Mouse (Mus musculus) megakaryocyte, embryonic 14.5 days (primary cell): ENCODE data around the gene Tmem135.

Experiments used
- FLI1 ChIP-seq: IDR thresholded peaks from 2 replicates; pipeline ENCODE4 v1.6.1; 2012; ENCODE audit warnings: low read length, inconsistent platforms, mixed read lengths
- GATA1 ChIP-seq: IDR thresholded peaks from 3 replicates; pipeline ENCODE4 v1.6.1; 2012; ENCODE audit warnings: mixed read lengths, low read length, inconsistent platforms, borderline replicate concordance

- TF ChIP-seq GATA1 (no peak), FLI1 (no peak)
Observed at GRCm38 (mm10) chr7:89391281-89391680, 12.7 kb downstream of the Tmem135 start.
